Mouse (Mus musculus): ENCODE measurements around the gene Camk2n2. TPM values are rescaled to one million over a fixed set of nuclear protein-coding genes. Genes with fewer than 3 reads are reported as not detected.

Camk2n2 gene
- polyA plus RNA-seq, 1 experiment = 6.7 TPM

GRCm38 (mm10) chr16:20651076-20651946 is 30.2 kb upstream of the Camk2n2 start, which contains the start of gene Psmd2:
Gene Psmd2 (plus strand): TSS chr16:20651652.
- peaks cover 39% of the 10 kb centered on the region for H3K36me3 ChIP-seq (ENCODE audit: control insufficient read depth, insufficient read depth)

GRCm38 (mm10) chr16:20643911-20644310 is 22.8 kb upstream of the Camk2n2 start:
- TF ChIP-seq MAX (IDR thresholded peaks at IDR 0.05) (no peak), CEBPB (IDR thresholded peaks at IDR 0.05; ENCODE audit: low read depth) (no peak), CTCF (IDR thresholded peaks at IDR 0.05; ENCODE audit: control insufficient read depth, insufficient read depth, insufficient read length) (no peak), FOSL1 (IDR thresholded peaks at IDR 0.05; ENCODE audit: insufficient read depth, low read length, poor library complexity, severe bottlenecking) (no peak), MYOG (IDR thresholded peaks at IDR 0.05; ENCODE audit: control insufficient read depth, extremely low read depth, insufficient read length) (no peak), USF1 (IDR thresholded peaks at IDR 0.05; ENCODE audit: low read depth) (no peak), MYOD1 (IDR thresholded peaks at IDR 0.05; ENCODE audit: control insufficient read depth, insufficient read length, low read depth) (no peak)
- Histone ChIP-seq H3K4me3 (ENCODE audit: insufficient read depth, poor library complexity, severe bottlenecking) (no peak overlapping the region), H3K27me3 (ENCODE audit: control insufficient read depth, insufficient read depth, insufficient read length) (no peaks in the 10 kb centered on the region), H3K79me3 (ENCODE audit: low read depth) (no peaks in the 10 kb centered on the region), H3ac (ENCODE audit: control insufficient read depth, insufficient read length, low read depth) (no peak overlapping the region), H3K79me2 (ENCODE audit: control insufficient read depth, insufficient read depth) (no peaks in the 10 kb centered on the region), H3K36me3 (ENCODE audit: control insufficient read depth, insufficient read depth) (no peaks in the 10 kb centered on the region)

More at GRCm38 (mm10) chr16:20651076-20651946, 30.2 kb upstream of the Camk2n2 start, which contains the start of gene Psmd2:
- peaks cover 44% of the 10 kb centered on the region for H3K79me2 ChIP-seq (ENCODE audit: control insufficient read depth, insufficient read depth)
- peak within 1 kb of the TSS; percentile 95 for H3K4me3 ChIP-seq (ENCODE audit: insufficient read depth, poor library complexity, severe bottlenecking)
- peaks cover 24% of the 10 kb centered on the region for H3K79me3 ChIP-seq (ENCODE audit: low read depth)
- TF ChIP-seq FOSL1 (IDR thresholded peaks at IDR 0.05; ENCODE audit: insufficient read depth, low read length, poor library complexity, severe bottlenecking) (no peak), MYOD1 (IDR thresholded peaks at IDR 0.05; ENCODE audit: control insufficient read depth, insufficient read length, low read depth) (no peak), CTCF (IDR thresholded peaks at IDR 0.05; ENCODE audit: control insufficient read depth, insufficient read depth, insufficient read length) (no peak), MAX (IDR thresholded peaks at IDR 0.05) (no peak), USF1 (IDR thresholded peaks at IDR 0.05; ENCODE audit: low read depth) (no peak), MYOG (IDR thresholded peaks at IDR 0.05; ENCODE audit: control insufficient read depth, extremely low read depth, insufficient read length) (no peak), CEBPB (IDR thresholded peaks at IDR 0.05; ENCODE audit: low read depth) (no peak)
- H3ac ChIP-seq (ENCODE audit: control insufficient read depth, insufficient read length, low read depth) = peak within 1 kb of the TSS; percentile 94
- H3K27me3 ChIP-seq (ENCODE audit: control insufficient read depth, insufficient read depth, insufficient read length) = no peaks in the 10 kb centered on the region

GRCm38 (mm10) chr16:20642161-20642560 is 21.1 kb upstream of the Camk2n2 start:
- Histone ChIP-seq H3K27me3 (ENCODE audit: control insufficient read depth, insufficient read depth, insufficient read length) (no peaks in the 10 kb centered on the region), H3ac (ENCODE audit: control insufficient read depth, insufficient read length, low read depth) (no peak overlapping the region), H3K79me2 (ENCODE audit: control insufficient read depth, insufficient read depth) (no peaks in the 10 kb centered on the region), H3K79me3 (ENCODE audit: low read depth) (no peaks in the 10 kb centered on the region), H3K4me3 (ENCODE audit: insufficient read depth, poor library complexity, severe bottlenecking) (no peak overlapping the region), H3K36me3 (ENCODE audit: control insufficient read depth, insufficient read depth) (no peaks in the 10 kb centered on the region)
- TF ChIP-seq CEBPB (IDR thresholded peaks at IDR 0.05; ENCODE audit: low read depth) (no peak), FOSL1 (IDR thresholded peaks at IDR 0.05; ENCODE audit: insufficient read depth, low read length, poor library complexity, severe bottlenecking) (no peak), CTCF (IDR thresholded peaks at IDR 0.05; ENCODE audit: control insufficient read depth, insufficient read depth, insufficient read length) (peak; percentile 75), USF1 (IDR thresholded peaks at IDR 0.05; ENCODE audit: low read depth) (no peak)

DNA sequence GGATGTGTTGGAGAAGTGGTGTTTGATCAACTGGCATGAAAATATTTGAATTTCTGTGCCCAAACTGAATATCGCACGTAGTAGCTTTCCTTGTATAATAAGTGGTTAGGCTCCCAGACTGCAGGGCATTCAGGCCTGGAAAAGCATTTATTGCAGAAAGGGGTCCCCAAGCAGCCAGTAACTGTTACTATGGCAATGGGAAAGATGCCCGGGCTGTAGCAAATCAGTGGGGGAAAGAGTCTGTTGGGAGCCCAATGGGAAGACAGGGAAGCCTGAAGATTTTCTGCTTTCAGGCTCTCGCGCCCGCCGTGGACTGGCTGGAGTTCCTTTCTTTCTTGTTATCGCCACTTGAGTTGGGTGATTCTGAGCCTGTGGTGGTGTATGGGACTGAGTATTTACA is 17.3 kb upstream of the Camk2n2 start:
- TF ChIP-seq FOSL1 (IDR thresholded peaks at IDR 0.05; ENCODE audit: insufficient read depth, low read length, poor library complexity, severe bottlenecking) (no peak), CEBPB (IDR thresholded peaks at IDR 0.05; ENCODE audit: low read depth) (no peak), MYOD1 (IDR thresholded peaks at IDR 0.05; ENCODE audit: control insufficient read depth, insufficient read length, low read depth) (no peak), USF1 (IDR thresholded peaks at IDR 0.05; ENCODE audit: low read depth) (no peak), CTCF (IDR thresholded peaks at IDR 0.05; ENCODE audit: control insufficient read depth, insufficient read depth, insufficient read length) (no peak), MAX (IDR thresholded peaks at IDR 0.05) (no peak), MYOG (IDR thresholded peaks at IDR 0.05; ENCODE audit: control insufficient read depth, extremely low read depth, insufficient read length) (no peak)
- Histone ChIP-seq H3K27me3 (ENCODE audit: control insufficient read depth, insufficient read depth, insufficient read length) (no peaks in the 10 kb centered on the region), H3K79me3 (ENCODE audit: low read depth) (no peaks in the 10 kb centered on the region), H3K4me3 (ENCODE audit: insufficient read depth, poor library complexity, severe bottlenecking) (no peak overlapping the region), H3K79me2 (ENCODE audit: control insufficient read depth, insufficient read depth) (no peaks in the 10 kb centered on the region), H3ac (ENCODE audit: control insufficient read depth, insufficient read length, low read depth) (no peak overlapping the region), H3K36me3 (ENCODE audit: control insufficient read depth, insufficient read depth) (no peaks in the 10 kb centered on the region)

DNA sequence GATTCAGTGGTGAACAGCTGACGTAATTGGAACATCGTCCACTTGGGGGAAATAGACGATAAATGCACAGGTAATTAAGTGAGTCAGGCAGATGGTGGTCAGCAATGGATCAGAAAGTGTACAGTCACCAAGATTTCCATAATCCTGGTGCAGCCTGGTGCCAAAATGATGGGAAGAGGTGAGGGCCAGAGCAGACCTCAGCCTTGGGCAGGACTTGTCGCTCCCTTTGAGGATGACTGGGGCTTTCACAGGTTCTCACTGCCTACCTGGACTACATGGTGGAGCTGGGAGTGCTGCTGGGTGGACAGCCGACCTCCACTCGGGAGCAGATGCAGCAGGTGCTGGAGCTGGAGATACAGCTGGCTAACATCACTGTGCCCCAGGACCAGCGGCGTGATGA is 16.3 kb upstream of the Camk2n2 start:
- H3K27me3 ChIP-seq (ENCODE audit: control insufficient read depth, insufficient read depth, insufficient read length) = no peaks in the 10 kb centered on the region
- TF ChIP-seq CEBPB (IDR thresholded peaks at IDR 0.05; ENCODE audit: low read depth) = no peak
- no peak for TF ChIP-seq MYOD1 (IDR thresholded peaks at IDR 0.05; ENCODE audit: control insufficient read depth, insufficient read length, low read depth)
- no peak for TF ChIP-seq MAX (IDR thresholded peaks at IDR 0.05)
- no peak for TF ChIP-seq MYOG (IDR thresholded peaks at IDR 0.05; ENCODE audit: control insufficient read depth, extremely low read depth, insufficient read length)
- TF ChIP-seq CTCF (IDR thresholded peaks at IDR 0.05; ENCODE audit: control insufficient read depth, insufficient read depth, insufficient read length) = no peak
- no peak for TF ChIP-seq USF1 (IDR thresholded peaks at IDR 0.05; ENCODE audit: low read depth)
- TF ChIP-seq FOSL1 (IDR thresholded peaks at IDR 0.05; ENCODE audit: insufficient read depth, low read length, poor library complexity, severe bottlenecking) = no peak
- no peak overlapping the region for H3K4me3 ChIP-seq (ENCODE audit: insufficient read depth, poor library complexity, severe bottlenecking)
- H3K36me3 ChIP-seq (ENCODE audit: control insufficient read depth, insufficient read depth) = no peaks in the 10 kb centered on the region
- no peaks in the 10 kb centered on the region for H3K79me3 ChIP-seq (ENCODE audit: low read depth)
- H3ac ChIP-seq (ENCODE audit: control insufficient read depth, insufficient read length, low read depth) = no peak overlapping the region
- H3K79me2 ChIP-seq (ENCODE audit: control insufficient read depth, insufficient read depth) = no peaks in the 10 kb centered on the region

Data from C2C12 (cell line).